Mouse (Mus musculus): Measurements from ENCODE around the gene Cdh5.

The Cdh5 gene

GRCm38 (mm10) chr8:104190777-104191468 is 89.5 kb downstream of the Cdh5 start:
- DNase-seq (ENCODE audit: low read depth): no peak

GRCm38 (mm10) chr8:104191496-104191895 is 90.1 kb downstream of the Cdh5 start:
- DNase-seq (ENCODE audit: low read depth): peak; percentile 44

Data from NIH3T3 (cell line).